Mouse (Mus musculus): ENCODE measurements around the gene Olfr58. TPM values are rescaled to one million over a fixed set of nuclear protein-coding genes. Genes with fewer than 3 reads are reported as not detected.
"Not testable (repeated sequence)": the region's sequence is repeated elsewhere in the genome, so short reads cannot be mapped to it uniquely, and the experiment has no call there.

The Olfr58 gene
- polyA plus RNA-seq (2016; fragmentation: Nextera tagmentation; extraction: Ambion mirVana), result not detected in 2 replicates

DNA sequence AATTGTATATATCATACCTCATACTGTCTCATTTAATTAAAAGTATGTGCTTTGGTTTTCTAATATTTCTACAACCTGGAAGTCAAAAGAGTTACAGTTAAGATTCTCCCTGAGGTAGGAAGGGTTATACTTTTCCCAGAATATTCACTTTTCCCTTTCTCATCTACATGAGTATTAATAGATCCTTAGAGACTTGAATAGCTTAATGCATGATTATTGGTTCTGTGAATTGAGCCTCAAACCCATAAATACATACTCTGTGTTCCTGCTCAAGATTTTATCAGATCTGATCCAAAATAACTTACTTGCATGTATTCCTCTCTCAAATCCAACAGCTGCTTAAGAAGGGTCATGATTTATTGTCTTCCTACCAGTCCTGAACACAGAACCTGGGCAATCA lies at the start of gene Olfr58:
Gene Olfr58, plus strand, starts transcription at position 301 of the 400 bp plus-strand sequence.
- no peaks in the 10 kb centered on the region for H3K4me1 ChIP-seq

GRCm38 (mm10) chr9:19769136-19769535 lies 10.9 kb upstream of the Olfr58 start:
- Histone ChIP-seq H3K27ac (no peak overlapping the region), H3K4me2 (no peak overlapping the region), H3K36me3 (no peaks in the 10 kb centered on the region), H3K27me3 (replicated peaks) (no peaks in the 10 kb centered on the region), H3K4me1 (no peaks in the 10 kb centered on the region), H3K4me3 (no peak overlapping the region), H3K9ac (no peak overlapping the region), H3K9me3 (replicated peaks) (peaks cover 30% of the 10 kb centered on the region)
- no peak for ATAC-seq
- whole genome bisulfite sequencing (ENCODE audit: insufficient replicate concordance), result 73% methylated on average over 14 of the region's 14 CpGs

More for the DNA sequence above, at the start of gene Olfr58:
- no peaks in the 10 kb centered on the region for H3K27me3 ChIP-seq (replicated peaks)
- H3K4me3 ChIP-seq, result no peak within 1 kb of the TSS
- no peak within 1 kb of the TSS for H3K4me2 ChIP-seq
- no peak for ATAC-seq
- no peaks in the 10 kb centered on the region for H3K36me3 ChIP-seq
- H3K27ac ChIP-seq, result no peak within 1 kb of the TSS
- no peaks in the 10 kb centered on the region for H3K9me3 ChIP-seq (replicated peaks)
- no peak within 1 kb of the TSS for H3K9ac ChIP-seq

- 85% methylated on average over 14 of the region's 14 CpGs for WGBS (ENCODE audit: insufficient replicate concordance)
- ATAC-seq, result no peak
- Histone ChIP-seq H3K4me3 (no peak overlapping the region), H3K36me3 (no peaks in the 10 kb centered on the region), H3K4me1 (no peaks in the 10 kb centered on the region), H3K9me3 (replicated peaks) (peaks cover 24% of the 10 kb centered on the region), H3K4me2 (no peak overlapping the region), H3K27ac (no peak overlapping the region), H3K9ac (no peak overlapping the region), H3K27me3 (replicated peaks) (no peaks in the 10 kb centered on the region)
These were observed 10.4 kb upstream of the Olfr58 start for GRCm38 (mm10) chr9:19769701-19770100.

GRCm38 (mm10) chr9:19803000-19803399 lies 22.9 kb downstream of the Olfr58 start:
- no peak for ATAC-seq
- no peak overlapping the region for H3K9ac ChIP-seq
- H3K27ac ChIP-seq, result no peak overlapping the region
- 39% methylated on average over 1 of the region's 1 CpGs for WGBS (ENCODE audit: insufficient replicate concordance)
- no peaks in the 10 kb centered on the region for H3K4me1 ChIP-seq
- H3K36me3 ChIP-seq, result no peaks in the 10 kb centered on the region
- H3K27me3 ChIP-seq (replicated peaks), result no peaks in the 10 kb centered on the region
- no peaks in the 10 kb centered on the region for H3K9me3 ChIP-seq (replicated peaks)
- H3K4me3 ChIP-seq, result no peak overlapping the region
- H3K4me2 ChIP-seq, result no peak overlapping the region

- not testable (repeated sequence) for ATAC-seq; H3K9ac ChIP-seq; H3K36me3 ChIP-seq; H3K4me1 ChIP-seq; H3K4me3 ChIP-seq; H3K27ac ChIP-seq; H3K9me3 ChIP-seq (replicated peaks); H3K27me3 ChIP-seq (replicated peaks); H3K4me2 ChIP-seq
- WGBS (ENCODE audit: insufficient replicate concordance), result 43% methylated on average over 1 of the region's 1 CpGs
These were observed 24.5 kb downstream of the Olfr58 start, which contains the start of gene Olfr859 for GRCm38 (mm10) chr9:19804606-19805005. Olfr859 (plus strand) TSS chr9:19804906.

Other genes with a start within 250 kb of the Olfr58 start
- not detected in 2 replicates for gene Olfr853, start 239.2 kb upstream of the Olfr58 start, polyA plus RNA-seq (2016; fragmentation: Nextera tagmentation; extraction: Ambion mirVana)
- not detected in 2 replicates for gene Olfr854, start 212.9 kb upstream of the Olfr58 start, polyA plus RNA-seq (2016; fragmentation: Nextera tagmentation; extraction: Ambion mirVana)
- gene Olfr855, start 197.7 kb upstream of the Olfr58 start, polyA plus RNA-seq (2016; fragmentation: Nextera tagmentation; extraction: Ambion mirVana), result not detected in 2 replicates
- gene Zfp317, start 158.2 kb upstream of the Olfr58 start, polyA plus RNA-seq (2016; fragmentation: Nextera tagmentation; extraction: Ambion mirVana), result 15.3 and 15.6 TPM in 2 replicates
- gene Olfr857, start 70.8 kb upstream of the Olfr58 start, polyA plus RNA-seq (2016; fragmentation: Nextera tagmentation; extraction: Ambion mirVana), result not detected in 2 replicates
- not detected in 2 replicates for gene Olfr859, start 24.6 kb downstream of the Olfr58 start, polyA plus RNA-seq (2016; fragmentation: Nextera tagmentation; extraction: Ambion mirVana)
- not detected in 2 replicates for gene Olfr860, start 69.5 kb downstream of the Olfr58 start, polyA plus RNA-seq (2016; fragmentation: Nextera tagmentation; extraction: Ambion mirVana)
- not detected in 2 replicates for gene Olfr862, start 107.7 kb downstream of the Olfr58 start, polyA plus RNA-seq (2016; fragmentation: Nextera tagmentation; extraction: Ambion mirVana)
- 0.18 and 0.20 TPM in 2 replicates for gene Olfr77, start 136.6 kb downstream of the Olfr58 start, polyA plus RNA-seq (2016; fragmentation: Nextera tagmentation; extraction: Ambion mirVana)
- gene Olfr866, start 247.8 kb downstream of the Olfr58 start, polyA plus RNA-seq (2016; fragmentation: Nextera tagmentation; extraction: Ambion mirVana), result not detected in 2 replicates

Data from liver, embryonic 12.5 days (tissue).